Mouse (Mus musculus) heart, embryonic 15.5 days (tissue): ENCODE measurements at regions not wholly inside any gene's neighbourhood (a gene's known extent, or its start where the extent isn't known, plus 50 kb on each side); places are given as distances from the start of the nearest gene placed in this dataset.

Experiments
- ATAC-seq: fragments of 200-750 bp; cut with Nextera tagmentation; replicated peaks from 2 replicates; pipeline ENCODE4 v1.8.0; 2017; ENCODE audit warnings: low read depth, moderate TSS enrichment; ENCODE audit not compliant: insufficient number of reproducible peaks, insufficient read depth, low FRiP score
- H3K27ac ChIP-seq: fragments of 300-500 bp; sonication (generic); 2 replicates; pipeline ENCODE4 v1.5.1; 2015; ENCODE audit warnings: mild to moderate bottlenecking, inconsistent platforms
- H3K27me3 ChIP-seq: fragments of 300-500 bp; sonication (generic); 2 replicates; pipeline ENCODE4 v1.6.1; 2015; ENCODE audit warnings: inconsistent platforms
- H3K36me3 ChIP-seq: fragments of 300-500 bp; sonication (generic); 2 replicates; pipeline ENCODE4 v1.6.1; 2015; ENCODE audit warnings: mild to moderate bottlenecking, inconsistent platforms
- H3K4me1 ChIP-seq: fragments of 300-500 bp; sonication (generic); replicated peaks from 2 replicates; pipeline ENCODE4 v1.6.1; 2015; ENCODE audit warnings: inconsistent platforms
- H3K4me2 ChIP-seq: fragments of 300-500 bp; sonication (generic); 2 replicates; pipeline ENCODE4 v1.6.1; 2015; ENCODE audit warnings: inconsistent platforms, mild to moderate bottlenecking, moderate library complexity
- H3K4me3 ChIP-seq: fragments of 300-500 bp; sonication (generic); 2 replicates; pipeline ENCODE4 v1.5.1; 2015; ENCODE audit warnings: mild to moderate bottlenecking, inconsistent platforms
- H3K9ac ChIP-seq: fragments of 300-500 bp; sonication (generic); 2 replicates; pipeline ENCODE4 v1.6.1; 2015; ENCODE audit warnings: mild to moderate bottlenecking, inconsistent platforms
- H3K9me3 ChIP-seq: fragments of 300-500 bp; sonication (generic); replicated peaks from 2 replicates; pipeline ENCODE4 v1.6.1; 2016; ENCODE audit warnings: inconsistent platforms
- WGBS: fragments of 180-500 bp; shearing (Covaris S2); methylation state at CpG from one replicate; pipeline ENCODE4 v1.1.7; 2015; ENCODE audit warnings: mixed read lengths; 5-methylcytosine and 5-hydroxymethylcytosine counted together

GRCm38 (mm10) chr9:85483248-85483647 is 156.1 kb upstream of the Tent5a start:
- WGBS = 86% methylated on average over 4 of the region's 4 CpGs

DNA sequence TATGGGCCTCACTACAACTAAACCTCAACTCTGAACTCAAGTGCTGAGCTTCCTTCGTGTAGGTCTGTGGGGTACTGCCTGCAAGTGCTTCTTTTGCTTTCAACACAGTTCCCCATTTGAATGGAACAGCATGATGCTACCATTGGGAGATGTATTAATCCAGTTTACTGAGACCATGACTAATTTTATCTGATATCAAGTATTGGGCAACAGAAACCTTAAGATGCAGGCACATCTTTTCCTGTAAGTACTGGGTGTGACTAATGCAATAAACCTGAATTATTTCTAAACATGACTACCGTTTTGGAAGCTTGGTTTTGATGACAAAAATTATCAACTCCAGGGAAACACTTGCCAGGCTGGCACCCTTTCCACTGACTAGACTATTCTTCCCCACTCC is 153.4 kb upstream of the Tent5a start:
- no peak overlapping the region for H3K27ac ChIP-seq
- H3K4me3 ChIP-seq = no peak overlapping the region
- H3K27me3 ChIP-seq = no peaks in the 10 kb centered on the region
- no peak overlapping the region for H3K4me2 ChIP-seq
- no peaks in the 10 kb centered on the region for H3K36me3 ChIP-seq
- H3K9ac ChIP-seq = no peak overlapping the region
- no peak for ATAC-seq
- WGBS = 56% methylated on average over 2 of the region's 2 CpGs
- H3K4me1 ChIP-seq = no peaks in the 10 kb centered on the region
- no peaks in the 10 kb centered on the region for H3K9me3 ChIP-seq

More at GRCm38 (mm10) chr9:85483248-85483647, 156.1 kb upstream of the Tent5a start:
- Histone ChIP-seq H3K4me2 (no peak overlapping the region), H3K27ac (no peak overlapping the region), H3K27me3 (no peaks in the 10 kb centered on the region), H3K36me3 (no peaks in the 10 kb centered on the region), H3K9me3 (no peaks in the 10 kb centered on the region), H3K4me1 (no peaks in the 10 kb centered on the region), H3K4me3 (no peak overlapping the region), H3K9ac (no peak overlapping the region)
- ATAC-seq = no peak

- Histone ChIP-seq H3K4me3 (no peak overlapping the region), H3K27ac (no peak overlapping the region)
- WGBS = 70% methylated on average over 3 of the region's 3 CpGs
Measured at GRCm38 (mm10) chr9:85475214-85475613, 148.1 kb upstream of the Tent5a start.

GRCm38 (mm10) chr9:85470264-85470821 is 143.2 kb upstream of the Tent5a start:
- WGBS = 76% methylated on average over 8 of the region's 8 CpGs
- ATAC-seq = no peak

More at GRCm38 (mm10) chr9:85475214-85475613, 148.1 kb upstream of the Tent5a start:
- no peaks in the 10 kb centered on the region for H3K27me3 ChIP-seq
- H3K4me1 ChIP-seq = no peaks in the 10 kb centered on the region
- H3K36me3 ChIP-seq = no peaks in the 10 kb centered on the region
- no peak overlapping the region for H3K4me2 ChIP-seq
- H3K9ac ChIP-seq = no peak overlapping the region
- H3K9me3 ChIP-seq = no peaks in the 10 kb centered on the region
- no peak for ATAC-seq

DNA sequence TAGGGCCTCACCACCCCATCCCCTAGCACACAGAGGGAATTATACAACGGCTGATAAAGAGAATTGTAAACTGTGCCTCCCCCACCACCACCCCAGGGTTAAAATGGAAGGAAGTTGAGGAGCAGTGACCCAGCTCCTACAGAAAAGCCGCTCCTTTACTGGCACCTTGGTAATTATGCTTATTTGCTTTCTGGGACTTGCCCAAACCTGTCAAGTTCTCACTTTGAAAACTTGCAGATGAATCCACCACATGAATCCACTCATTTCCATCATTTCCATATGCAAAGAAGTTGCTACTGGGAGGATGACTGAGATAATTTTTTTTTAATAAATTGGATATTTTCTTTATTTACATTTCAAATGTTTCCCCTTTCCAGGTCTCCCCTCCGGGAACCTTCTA is 142.1 kb upstream of the Tent5a start:
- H3K4me2 ChIP-seq = no peak overlapping the region
- no peak overlapping the region for H3K4me3 ChIP-seq
- 64% methylated on average over 3 of the region's 3 CpGs for WGBS
- H3K36me3 ChIP-seq = no peaks in the 10 kb centered on the region
- 0 out of 2 replicates have a peak, but pooled peaks cover 4% of the 10 kb centered on the region for H3K4me1 ChIP-seq
- ATAC-seq = no peak
- no peaks in the 10 kb centered on the region for H3K27me3 ChIP-seq
- H3K9ac ChIP-seq = no peak overlapping the region
- no peaks in the 10 kb centered on the region for H3K9me3 ChIP-seq
- no peak overlapping the region for H3K27ac ChIP-seq

More at GRCm38 (mm10) chr9:85470264-85470821, 143.2 kb upstream of the Tent5a start:
- no peak overlapping the region for H3K4me2 ChIP-seq
- no peaks in the 10 kb centered on the region for H3K27me3 ChIP-seq
- no peaks in the 10 kb centered on the region for H3K9me3 ChIP-seq
- no peak overlapping the region for H3K9ac ChIP-seq
- 0 out of 2 replicates have a peak, but pooled peaks cover 4% of the 10 kb centered on the region for H3K4me1 ChIP-seq
- no peak overlapping the region for H3K4me3 ChIP-seq
- H3K27ac ChIP-seq = no peak overlapping the region
- H3K36me3 ChIP-seq = no peaks in the 10 kb centered on the region

- H3K9me3 ChIP-seq = no peaks in the 10 kb centered on the region
- no peaks in the 10 kb centered on the region for H3K36me3 ChIP-seq
- H3K27ac ChIP-seq = no peak overlapping the region
- 69% methylated on average over 5 of the region's 5 CpGs for WGBS
- H3K27me3 ChIP-seq = no peaks in the 10 kb centered on the region
- H3K4me1 ChIP-seq = 0 out of 2 replicates have a peak, but pooled peaks cover 4% of the 10 kb centered on the region
- H3K4me3 ChIP-seq = no peak overlapping the region
- ATAC-seq = no peak
- H3K9ac ChIP-seq = no peak overlapping the region
- no peak overlapping the region for H3K4me2 ChIP-seq
Measured at GRCm38 (mm10) chr9:85466671-85467070, 139.5 kb upstream of the Tent5a start.

DNA sequence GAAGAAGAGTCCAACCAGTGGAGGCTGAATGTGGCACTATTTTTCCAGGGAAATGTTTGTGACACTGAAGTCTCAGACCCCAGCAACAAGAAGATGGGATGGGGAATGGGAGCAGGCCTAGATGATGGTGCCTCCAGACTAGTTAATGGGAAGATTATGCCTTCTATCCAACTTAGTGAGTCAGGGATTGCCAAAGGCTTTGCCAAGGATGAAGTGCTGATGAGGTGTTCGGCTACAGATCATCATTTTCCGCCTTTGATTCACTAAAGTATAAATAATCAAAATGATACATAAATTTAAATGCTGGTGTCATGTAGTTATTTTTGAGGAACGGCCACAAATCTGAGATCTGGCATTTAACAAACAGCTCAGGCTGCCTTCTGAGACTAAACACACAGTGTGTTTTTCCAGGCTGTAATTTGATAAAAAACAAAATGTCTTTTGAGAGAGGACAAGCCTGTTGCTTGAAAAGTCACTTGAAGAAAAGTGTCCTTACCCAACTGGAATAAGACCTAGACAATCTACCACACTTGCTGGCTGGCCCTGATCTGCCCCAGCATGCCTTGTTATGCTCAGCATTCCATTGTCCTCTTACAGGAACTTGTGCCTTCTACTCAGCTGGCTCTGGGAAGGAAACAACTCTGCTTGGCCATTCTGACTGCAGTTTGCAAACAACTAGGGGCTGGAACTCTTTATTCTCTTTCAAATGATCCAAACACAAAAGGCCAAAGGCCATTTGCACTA is 132.1 kb upstream of the Tent5a start:
- Histone ChIP-seq H3K4me3 (no peak overlapping the region), H3K27ac (no peak overlapping the region), H3K9ac (no peak overlapping the region), H3K4me2 (no peak overlapping the region), H3K27me3 (no peaks in the 10 kb centered on the region), H3K4me1 (no peaks in the 10 kb centered on the region), H3K36me3 (no peaks in the 10 kb centered on the region), H3K9me3 (no peaks in the 10 kb centered on the region)
- no peak for ATAC-seq
- 85% methylated on average over 3 of the region's 3 CpGs for WGBS

- no peak overlapping the region for H3K4me3 ChIP-seq
- no peaks in the 10 kb centered on the region for H3K9me3 ChIP-seq
- no peaks in the 10 kb centered on the region for H3K4me1 ChIP-seq
- H3K36me3 ChIP-seq = no peaks in the 10 kb centered on the region
- H3K4me2 ChIP-seq = no peak overlapping the region
- no peaks in the 10 kb centered on the region for H3K27me3 ChIP-seq
- ATAC-seq = no peak
- no peak overlapping the region for H3K27ac ChIP-seq
- H3K9ac ChIP-seq = no peak overlapping the region
- WGBS = 76% methylated on average over 2 of the region's 2 CpGs
Measured at GRCm38 (mm10) chr9:85458356-85458755, 131.2 kb upstream of the Tent5a start.

- no peaks in the 10 kb centered on the region for H3K36me3 ChIP-seq
- 60% methylated on average over 5 of the region's 5 CpGs for WGBS
- H3K4me1 ChIP-seq = no peaks in the 10 kb centered on the region
- no peaks in the 10 kb centered on the region for H3K27me3 ChIP-seq
- no peaks in the 10 kb centered on the region for H3K9me3 ChIP-seq
- ATAC-seq = no peak
- H3K4me2 ChIP-seq = no peak overlapping the region
- H3K4me3 ChIP-seq = no peak overlapping the region
- H3K27ac ChIP-seq = no peak overlapping the region
- no peak overlapping the region for H3K9ac ChIP-seq
Measured at GRCm38 (mm10) chr9:85457400-85457799, 130.3 kb upstream of the Tent5a start.

GRCm38 (mm10) chr9:85455382-85455781 is 128.2 kb upstream of the Tent5a start:
- Histone ChIP-seq H3K4me1 (no peaks in the 10 kb centered on the region), H3K9ac (no peak overlapping the region), H3K36me3 (no peaks in the 10 kb centered on the region), H3K4me2 (no peak overlapping the region), H3K27me3 (no peaks in the 10 kb centered on the region), H3K9me3 (no peaks in the 10 kb centered on the region), H3K4me3 (no peak overlapping the region), H3K27ac (no peak overlapping the region)
- no peak for ATAC-seq
- 77% methylated on average over 4 of the region's 4 CpGs for WGBS

DNA sequence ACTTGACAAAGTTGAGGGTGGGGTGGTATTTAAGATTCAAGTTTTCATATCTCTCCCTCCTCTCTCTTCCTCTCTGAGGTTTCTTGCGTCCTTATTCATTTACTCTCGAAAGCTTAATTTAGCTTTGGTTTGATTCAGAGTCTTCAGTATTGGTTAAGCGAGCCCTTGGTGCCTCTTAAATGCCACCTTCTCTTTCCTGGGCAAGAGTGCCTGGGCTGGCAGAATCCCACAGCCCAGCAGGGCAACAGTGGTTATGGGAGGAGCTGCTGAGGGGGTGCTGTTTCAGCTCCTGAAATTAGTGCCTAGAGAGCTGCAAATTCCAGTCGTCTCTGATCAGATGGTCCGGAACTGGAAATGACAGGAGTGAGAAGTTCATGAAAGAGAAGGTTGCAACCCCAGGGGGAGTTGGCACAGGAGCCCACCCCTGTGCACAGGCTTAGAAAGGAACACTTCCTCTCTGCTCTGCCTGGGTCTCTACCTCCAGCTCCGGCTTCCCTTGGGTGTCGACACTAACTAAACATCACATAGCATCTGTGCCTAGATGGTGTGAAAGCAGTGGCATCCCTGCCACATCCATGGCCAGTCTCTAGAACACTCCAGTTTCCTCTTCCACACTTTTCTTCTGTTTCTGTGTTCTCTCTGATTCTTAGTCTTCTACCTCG is 125.2 kb upstream of the Tent5a start:
- no peak for ATAC-seq
- 67% methylated on average over 8 of the region's 8 CpGs for WGBS

More for the DNA sequence above, 125.2 kb upstream of the Tent5a start:
- H3K36me3 ChIP-seq = no peaks in the 10 kb centered on the region
- no peak overlapping the region for H3K4me3 ChIP-seq
- no peak overlapping the region for H3K9ac ChIP-seq
- no peaks in the 10 kb centered on the region for H3K27me3 ChIP-seq
- H3K4me1 ChIP-seq = no peaks in the 10 kb centered on the region
- no peak overlapping the region for H3K4me2 ChIP-seq
- H3K27ac ChIP-seq = no peak overlapping the region
- no peaks in the 10 kb centered on the region for H3K9me3 ChIP-seq
